In the genomic region with DNA sequence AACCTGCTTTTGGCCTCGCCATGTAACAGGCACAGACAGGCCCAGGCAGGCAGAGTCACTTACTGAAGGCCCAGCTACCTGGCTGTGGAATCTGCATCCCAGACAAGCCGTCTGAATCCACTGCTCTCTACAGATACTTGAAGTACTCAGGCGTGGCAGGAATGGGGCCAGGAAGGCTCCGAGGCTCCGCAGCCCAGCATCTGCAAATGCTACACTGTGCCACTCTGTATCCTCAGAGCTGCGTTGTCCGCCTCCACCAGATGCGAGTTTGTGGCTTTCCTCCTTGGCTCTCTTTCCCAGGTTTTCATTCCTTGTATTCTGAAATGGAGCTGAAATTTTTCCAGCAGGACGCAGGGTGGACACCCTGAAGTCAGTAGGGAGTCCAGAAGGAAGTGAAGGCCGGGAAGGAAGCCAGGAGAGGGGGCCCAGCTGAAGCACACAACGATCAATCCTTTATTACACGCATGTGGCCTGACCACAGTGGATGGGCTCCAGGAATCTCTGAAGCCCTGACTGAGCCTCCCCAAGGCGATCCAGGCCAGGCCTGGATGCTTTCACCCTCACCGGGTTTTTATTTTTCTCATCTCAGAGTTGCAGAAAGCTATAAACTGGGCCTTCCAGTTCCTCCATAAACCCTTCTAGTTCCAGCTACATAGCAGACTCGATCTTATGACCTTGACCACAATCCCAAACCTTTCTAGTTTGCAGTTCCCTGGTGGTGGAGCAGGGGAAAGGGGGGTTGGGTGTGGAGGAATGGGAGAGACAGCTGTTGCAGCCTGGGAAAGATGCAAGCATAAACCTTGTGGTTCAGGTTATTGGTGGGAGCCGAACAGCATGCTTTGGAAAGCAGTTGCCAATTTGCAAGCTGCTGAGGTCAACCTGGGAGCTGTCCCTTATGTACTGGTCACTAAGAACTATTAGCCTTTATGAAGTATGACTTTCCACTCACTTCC, we compare ENCODE assay signal across 10 mouse cellular contexts. TPM values are rescaled to one million over a fixed set of nuclear protein-coding genes. Genes with fewer than 3 reads are reported as not detected.
DNase-seq lines count a peak whose midpoint lies in the region; ATAC-seq lines count a peak whose summit lies in the region.
"Had no signal": no experiment of that assay in that cellular context is flagged by ENCODE, and none has a peak within 500 bp of the region (broad histone marks: within the 10 kb centered on the region; RNA-seq: fewer than 3 reads in every experiment).

No protein-coding gene starts in this region.

- DNase-seq in forebrain, embryonic 10.5 days (ENCODE audit: extremely low spot score, low spot score), result no peak
- DNase-seq in limb, embryonic 11.5 days (ENCODE audit: low spot score), result peak; percentile 62
- DNase-seq in right cerebral cortex, adult 18-20 months, result no peak
- no peak for DNase-seq in left cerebral cortex, postnatal 25 days (ENCODE audit: low spot score in 2 of 2)
- DNase-seq in left cerebral cortex, postnatal 4 days, result no peak
- DNase-seq: adrenal gland, adult 8-10 months had no signal

- H3K4me2 ChIP-seq in forebrain, embryonic 16.5 days (ENCODE audit: low read length), result no peak overlapping the region
- H3K4me2 ChIP-seq in forebrain, embryonic 12.5 days, result no peak overlapping the region
- H3K4me2 ChIP-seq in heart, embryonic 16.5 days (ENCODE audit: low read depth, low read length), result no peak overlapping the region
- H3K4me2 ChIP-seq in limb, embryonic 11.5 days (ENCODE audit: low read depth, severe bottlenecking), result no peak overlapping the region

- no peaks in the 10 kb centered on the region for H3K36me3 ChIP-seq in forebrain, embryonic 10.5 days (replicated peaks)
- H3K36me3 ChIP-seq in forebrain, embryonic 16.5 days (ENCODE audit: control insufficient read depth, insufficient read depth), result no peaks in the 10 kb centered on the region
- no peaks in the 10 kb centered on the region for H3K36me3 ChIP-seq in forebrain, embryonic 12.5 days (replicated peaks)
- H3K36me3 ChIP-seq in heart, embryonic 16.5 days (ENCODE audit: control insufficient read depth, insufficient read depth), result no peaks in the 10 kb centered on the region
- no peaks in the 10 kb centered on the region for H3K36me3 ChIP-seq in limb, embryonic 11.5 days (ENCODE audit: control insufficient read depth, insufficient read depth, low read length)
- H3K36me3 ChIP-seq: midbrain, embryonic 10.5 days had no signal

- H3K9ac ChIP-seq in forebrain, embryonic 16.5 days (replicated peaks; ENCODE audit: low read depth, low read length), result no peak overlapping the region
- H3K9ac ChIP-seq in forebrain, embryonic 12.5 days, result 0 out of 2 replicates have a peak overlapping the region, but pooled peaks have one; percentile 4
- H3K9ac ChIP-seq in heart, embryonic 16.5 days (ENCODE audit: low read length), result no peak overlapping the region
- no peak overlapping the region for H3K9ac ChIP-seq in limb, embryonic 11.5 days (ENCODE audit: low read length)

- peaks cover 19% of the 10 kb centered on the region for H3K27me3 ChIP-seq in forebrain, embryonic 10.5 days (ENCODE audit: poor library complexity, severe bottlenecking)
- H3K27me3 ChIP-seq in forebrain, embryonic 16.5 days (replicated peaks; ENCODE audit: control insufficient read depth, insufficient read depth, low read length), result no peaks in the 10 kb centered on the region
- peaks cover 5% of the 10 kb centered on the region; the same call in 1 of the 2 replicates for H3K27me3 ChIP-seq in forebrain, embryonic 12.5 days
- H3K27me3 ChIP-seq in heart, embryonic 16.5 days (ENCODE audit: control insufficient read depth, insufficient read depth, low read length), result no peaks in the 10 kb centered on the region
- no peaks in the 10 kb centered on the region for H3K27me3 ChIP-seq in limb, embryonic 11.5 days (ENCODE audit: control insufficient read depth, insufficient read depth, low read length)

- intact Hi-C loops in left cerebral cortex, postnatal 25 days (cut with DNase I), result no loop called here
- intact Hi-C loops in left cerebral cortex, postnatal 4 days (cut with DNase I), result no loop called here

- ATAC-seq in forebrain, embryonic 16.5 days, result no peak
- ATAC-seq in forebrain, embryonic 12.5 days (ENCODE audit: low FRiP score), result no peak
- ATAC-seq in heart, embryonic 16.5 days (replicated peaks; ENCODE audit: extremely low read depth, insufficient read depth, low FRiP score), result peak; percentile 47
- ATAC-seq in limb, embryonic 11.5 days (ENCODE audit: insufficient number of reproducible peaks, low FRiP score, low TSS enrichment, low read depth), result no peak

- H3K9me3 ChIP-seq in forebrain, embryonic 10.5 days, result peaks cover 9% of the 10 kb centered on the region; the same call in 1 of the 2 replicates
- H3K9me3 ChIP-seq in forebrain, embryonic 16.5 days (ENCODE audit: control insufficient read depth, low read length), result no peaks in the 10 kb centered on the region
- H3K9me3 ChIP-seq in forebrain, embryonic 12.5 days, result no peaks in the 10 kb centered on the region
- H3K9me3 ChIP-seq in heart, embryonic 16.5 days (replicated peaks; ENCODE audit: control insufficient read depth, low read length), result peaks cover 6% of the 10 kb centered on the region
- no peaks in the 10 kb centered on the region for H3K9me3 ChIP-seq in limb, embryonic 11.5 days (ENCODE audit: control insufficient read depth, low read length)

- peak overlapping the region; percentile 48; the same call in 1 of the 2 replicates for H3K27ac ChIP-seq in forebrain, embryonic 10.5 days
- H3K27ac ChIP-seq in forebrain, embryonic 16.5 days (ENCODE audit: low read length), result no peak overlapping the region
- H3K27ac ChIP-seq in forebrain, embryonic 12.5 days, result 0 out of 2 replicates have a peak overlapping the region, but pooled peaks have one; percentile 13
- H3K27ac ChIP-seq in heart, embryonic 16.5 days (ENCODE audit: low read length), result peak overlapping the region; percentile 52
- H3K27ac ChIP-seq in limb, embryonic 11.5 days (replicated peaks; ENCODE audit: low read depth, low read length), result peak overlapping the region; percentile 91

- peaks cover 55% of the 10 kb centered on the region for H3K4me1 ChIP-seq in forebrain, embryonic 10.5 days
- peaks cover 12% of the 10 kb centered on the region for H3K4me1 ChIP-seq in forebrain, embryonic 16.5 days (replicated peaks; ENCODE audit: control insufficient read depth, insufficient read depth, low read length)
- peaks cover 33% of the 10 kb centered on the region for H3K4me1 ChIP-seq in forebrain, embryonic 12.5 days
- peaks cover 23% of the 10 kb centered on the region for H3K4me1 ChIP-seq in heart, embryonic 16.5 days (ENCODE audit: control insufficient read depth, insufficient read depth, low read length)
- H3K4me1 ChIP-seq in limb, embryonic 11.5 days (ENCODE audit: control insufficient read depth, insufficient read depth, low read length), result peaks cover 52% of the 10 kb centered on the region

- no peak overlapping the region for H3K4me3 ChIP-seq in forebrain, embryonic 10.5 days
- H3K4me3 ChIP-seq in forebrain, embryonic 16.5 days (replicated peaks; ENCODE audit: low read length), result no peak overlapping the region
- no peak overlapping the region for H3K4me3 ChIP-seq in forebrain, embryonic 12.5 days (replicated peaks)
- no peak overlapping the region for H3K4me3 ChIP-seq in heart, embryonic 16.5 days (ENCODE audit: low read length)
- no peak overlapping the region for H3K4me3 ChIP-seq in limb, embryonic 11.5 days (ENCODE audit: low read depth, low read length)
- H3K4me3 ChIP-seq: midbrain, embryonic 10.5 days had no signal

- 75% methylated on average over 16 of the region's 16 CpGs for WGBS in forebrain, embryonic 10.5 days
- 78% methylated on average over 16 of the region's 16 CpGs for WGBS in forebrain, embryonic 16.5 days
- 78% methylated on average over 16 of the region's 16 CpGs for WGBS in forebrain, embryonic 12.5 days
- 59% methylated on average over 16 of the region's 16 CpGs for WGBS in heart, embryonic 16.5 days
- WGBS in limb, embryonic 11.5 days, result 42% methylated on average over 16 of the region's 16 CpGs

RNA-seq across cellular contexts. Expression of a gene that starts 27.5 kb away (rescaled TPM):
- polyA plus RNA-seq in forebrain, embryonic 10.5 days (2016; fragmentation: Nextera tagmentation; extraction: Ambion mirVana), result 7.2 and 7.6 TPM in 2 replicates
- polyA plus RNA-seq in forebrain, embryonic 16.5 days (2015; fragmentation: Nextera tagmentation; extraction: Ambion mirVana), result 3.6 and 4.2 TPM in 2 replicates
- 4.4 and 7.6 TPM in 2 replicates for polyA plus RNA-seq in forebrain, embryonic 12.5 days (2016; fragmentation: Nextera tagmentation; extraction: Ambion mirVana)
- 5.6 and 6.7 TPM in 2 replicates for polyA plus RNA-seq in heart, embryonic 16.5 days (2015; fragmentation: Nextera tagmentation; extraction: Ambion mirVana)
- polyA plus RNA-seq in limb, embryonic 11.5 days (2014; fragmentation: Nextera tagmentation; extraction: Ambion mirVana), result 12.3 and 16.6 TPM in 2 replicates
- total RNA-seq in left cerebral cortex, postnatal 25 days (2021), result 1 to 10 TPM; 1.2 to 2.2 TPM
- 1 to 10 TPM; 3.1 to 3.5 TPM for total RNA-seq in left cerebral cortex, postnatal 4 days (2021)

RNA-seq across cellular contexts. Expression of a gene that starts 57.1 kb away (rescaled TPM):
- 13.1 TPM in 2 replicates for polyA plus RNA-seq in forebrain, embryonic 10.5 days (2016; fragmentation: Nextera tagmentation; extraction: Ambion mirVana)
- 38.1 and 41.9 TPM in 2 replicates for polyA plus RNA-seq in forebrain, embryonic 16.5 days (2015; fragmentation: Nextera tagmentation; extraction: Ambion mirVana)
- 24.5 and 25.8 TPM in 2 replicates for polyA plus RNA-seq in forebrain, embryonic 12.5 days (2016; fragmentation: Nextera tagmentation; extraction: Ambion mirVana)
- polyA plus RNA-seq in heart, embryonic 16.5 days (2015; fragmentation: Nextera tagmentation; extraction: Ambion mirVana), result 9.4 and 11.5 TPM in 2 replicates
- polyA plus RNA-seq in limb, embryonic 11.5 days (2014; fragmentation: Nextera tagmentation; extraction: Ambion mirVana), result 71.9 and 73.6 TPM in 2 replicates
- 10 to 100 TPM; 14.4 to 17.9 TPM for total RNA-seq in left cerebral cortex, postnatal 25 days (2021)
- 10 to 100 TPM; 36.7 to 39.6 TPM for total RNA-seq in left cerebral cortex, postnatal 4 days (2021)
